Mouse (Mus musculus) liver, postnatal 0 days (tissue): ENCODE data around the gene Mypn.

ENCODE experiments used
- CTCF ChIP-seq: sonication (generic); IDR thresholded peaks from 2 replicates; pipeline ENCODE4 v1.5.1; 2016; ENCODE audit warnings: antibody characterized with exemption, low read depth
- EP300 ChIP-seq: IDR thresholded peaks from 2 replicates; pipeline ENCODE4 v1.6.1; 2016; ENCODE audit warnings: antibody characterized with exemption, low read depth, mild to moderate bottlenecking

DNA sequence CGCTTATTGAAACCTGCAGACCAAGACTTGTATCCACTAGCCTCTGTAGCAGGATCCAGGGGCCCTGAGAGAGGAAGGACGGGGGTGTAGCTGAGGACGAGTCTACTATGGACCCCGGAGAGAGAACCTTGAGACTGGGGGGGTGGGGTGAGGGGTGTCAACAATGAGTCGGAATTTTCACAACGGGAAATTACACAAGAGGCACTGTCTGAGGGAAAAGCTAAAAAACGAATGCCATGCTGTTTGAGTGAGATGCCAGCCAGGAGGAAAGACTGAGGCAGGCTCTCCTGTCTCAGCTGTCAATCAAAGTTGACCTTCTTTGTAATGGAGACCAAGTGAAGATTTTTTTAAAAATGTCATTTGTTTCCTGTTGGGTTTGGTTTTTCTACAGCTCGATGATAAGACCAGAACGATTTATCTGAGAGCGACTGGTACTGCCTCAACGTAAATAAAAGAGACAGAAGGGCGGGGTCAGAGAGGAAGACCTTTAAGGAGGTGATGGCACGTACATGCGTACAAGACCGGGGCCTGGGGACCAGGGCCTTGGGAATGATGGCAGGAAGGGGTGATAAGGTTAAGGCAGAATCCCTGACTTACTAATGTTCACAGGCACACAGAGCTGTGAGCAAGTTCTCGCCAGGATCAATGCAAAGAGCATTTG lies 37.9 kb downstream of the Mypn start:
- no peak for TF ChIP-seq CTCF
- TF ChIP-seq EP300: 0 out of 2 replicates have a peak, but pooled peaks have one; percentile 10
